Mouse (Mus musculus) Patski (cell line): Measurements from ENCODE around the gene Dclk1. TPM values are rescaled to one million over a fixed set of nuclear protein-coding genes. Genes with fewer than 3 reads are reported as not detected.

ENCODE experiments used
- ATAC-seq: fragments of 100-300 bp; one replicate; pipeline ENCODE4 v1.8.0; 2021
- CTCF ChIA-PET: fragments of 350-600 bp; sonication (Branson Sonifier 250); formaldehyde crosslinking; loops from one replicate; lab custom pipeline; 2022; ENCODE audit warnings: inconsistent platforms; lab: Charles Lee
- POLR2A ChIA-PET: fragments of 350-600 bp; sonication (Branson Sonifier 250); formaldehyde crosslinking; loops from one replicate; lab custom pipeline; 2022; ENCODE audit warnings: antibody characterized with exemption, inconsistent platforms; lab: Charles Lee
- DNase-seq: peaks from one replicate; pipeline ENCODE4 v3.0.0-alpha.2; 2011; ENCODE audit warnings: low read depth, low spot score
- H3K27me3 ChIP-seq: fragments of 371-371 bp; one replicate; pipeline ENCODE4 v1.5.1; 2021
- CTCF ChIP-seq: fragments of 100-300 bp; IDR thresholded peaks from one replicate; pipeline ENCODE4 v1.5.1; 2021
- in situ Hi-C: fragments of 300-500 bp; cut with MboI; formaldehyde crosslinking; loops from 3 replicates; pipeline ENCODE4 v1.11.1; 2018; ENCODE audit warnings: low pct_unique_long_range_greater_than_20kb, mixed read lengths
- polyA plus RNA-seq: library from polyadenylated mRNA; unstranded; gene quantifications from one replicate; pipeline ENCODE4 v1.2.3, GENCODE M21; 2021

Dclk1 gene
- polyA plus RNA-seq, 1 experiment from 2014 or later: 16.7 TPM

GRCm38 (mm10) chr3:55545296-55545695 is 303.1 kb downstream of the Dclk1 start:
- no peak for TF ChIP-seq CTCF
- in situ Hi-C loops: no loop called here
- no peak for ATAC-seq
- no peak for DNase-seq
- POLR2A ChIA-PET: no interaction called here
- CTCF ChIA-PET: no interaction called here
- no peaks in the 10 kb centered on the region for H3K27me3 ChIP-seq

- POLR2A ChIA-PET: interaction anchor here (0.7 kb wide), 1 partner anchor 12 kb away, joined by 3 read pairs; no protein-coding TSS in a partner anchor
- ATAC-seq (no peak), DNase-seq (no peak)
Observed at GRCm38 (mm10) chr3:55545916-55546315, 303.8 kb downstream of the Dclk1 start.

GRCm38 (mm10) chr3:55547106-55547505 is 304.9 kb downstream of the Dclk1 start:
- TF ChIP-seq CTCF: no peak
- POLR2A ChIA-PET: no interaction called here
- no peaks in the 10 kb centered on the region for H3K27me3 ChIP-seq
- ATAC-seq: no peak
- no peak for DNase-seq
- CTCF ChIA-PET: interaction anchor here (1.7 to 2.2 kb wide), 4 partner anchors 9 to 106 kb away, joined by 4 read pairs; no protein-coding TSS in a partner anchor
- in situ Hi-C loops: no loop called here

More at GRCm38 (mm10) chr3:55545916-55546315, 303.8 kb downstream of the Dclk1 start:
- CTCF ChIA-PET: interaction anchor here (1.1 to 1.9 kb wide), 3 partner anchors 11 to 17 kb away, joined by 3 to 4 read pairs (median 4); no protein-coding TSS in a partner anchor
- no peak for TF ChIP-seq CTCF
- no peaks in the 10 kb centered on the region for H3K27me3 ChIP-seq
- in situ Hi-C loops: no loop called here

- ATAC-seq: no peak
Observed at GRCm38 (mm10) chr3:55549376-55549775, 307.2 kb downstream of the Dclk1 start.

GRCm38 (mm10) chr3:55550962-55551361 is 308.8 kb downstream of the Dclk1 start:
- DNase-seq (no peak), ATAC-seq (no peak)
- ChIA-PET CTCF (no interaction called here), POLR2A (no interaction called here)
- in situ Hi-C loops: no loop called here
- no peak for TF ChIP-seq CTCF
- H3K27me3 ChIP-seq: no peaks in the 10 kb centered on the region

More at GRCm38 (mm10) chr3:55549376-55549775, 307.2 kb downstream of the Dclk1 start:
- in situ Hi-C loops: no loop called here
- DNase-seq: no peak
- POLR2A ChIA-PET: interaction anchor here (0.9 kb wide), 1 partner anchor 24 kb away, joined by 3 read pairs; no protein-coding TSS in a partner anchor
- TF ChIP-seq CTCF: no peak
- no peaks in the 10 kb centered on the region for H3K27me3 ChIP-seq
- CTCF ChIA-PET: interaction anchor here (1.9 kb wide), 1 partner anchor 9 kb away, joined by 5 read pairs; no protein-coding TSS in a partner anchor

- POLR2A ChIA-PET: no interaction called here
- CTCF ChIA-PET: no interaction called here
- ATAC-seq: no peak
- in situ Hi-C loops: no loop called here
- no peak for TF ChIP-seq CTCF
- H3K27me3 ChIP-seq: no peaks in the 10 kb centered on the region
- no peak for DNase-seq
Observed at GRCm38 (mm10) chr3:55551912-55552311, 309.7 kb downstream of the Dclk1 start.

DNA sequence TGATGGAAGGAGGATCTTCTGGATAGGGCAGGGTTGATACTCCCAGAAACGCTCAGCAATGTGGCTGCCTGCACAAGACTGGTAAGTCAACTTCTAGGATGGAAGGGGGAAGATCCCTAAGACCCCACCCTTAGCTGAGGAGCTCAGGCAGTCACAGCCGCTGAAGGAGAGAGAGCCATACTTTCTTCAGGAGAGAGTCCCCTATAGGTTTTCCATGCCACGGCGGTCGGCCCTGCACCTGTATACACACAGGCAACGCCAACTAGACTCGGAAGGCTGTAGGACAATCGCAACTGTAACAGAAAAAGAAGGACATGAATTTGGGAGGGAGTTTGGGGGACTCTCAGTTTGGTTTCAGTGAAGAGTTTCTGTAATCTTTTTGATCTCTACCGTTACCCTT is 310.9 kb downstream of the Dclk1 start:
- no peak for TF ChIP-seq CTCF
- in situ Hi-C loops: no loop called here
- CTCF ChIA-PET: interaction anchor here (1.9 kb wide), 1 partner anchor 12 kb away, joined by 4 read pairs; no protein-coding TSS in a partner anchor
- ATAC-seq: no peak
- H3K27me3 ChIP-seq: no peaks in the 10 kb centered on the region
- POLR2A ChIA-PET: no interaction called here
- DNase-seq: no peak

- no peaks in the 10 kb centered on the region for H3K27me3 ChIP-seq
- no peak for TF ChIP-seq CTCF
- ChIA-PET CTCF (interaction anchor here (1.6 kb wide), 1 partner anchor 10 kb away, joined by 4 read pairs; no protein-coding TSS in a partner anchor), POLR2A (no interaction called here)
- DNase-seq (no peak), ATAC-seq (no peak)
- in situ Hi-C loops: no loop called here
Observed at GRCm38 (mm10) chr3:55555848-55556247, 313.7 kb downstream of the Dclk1 start.

DNA sequence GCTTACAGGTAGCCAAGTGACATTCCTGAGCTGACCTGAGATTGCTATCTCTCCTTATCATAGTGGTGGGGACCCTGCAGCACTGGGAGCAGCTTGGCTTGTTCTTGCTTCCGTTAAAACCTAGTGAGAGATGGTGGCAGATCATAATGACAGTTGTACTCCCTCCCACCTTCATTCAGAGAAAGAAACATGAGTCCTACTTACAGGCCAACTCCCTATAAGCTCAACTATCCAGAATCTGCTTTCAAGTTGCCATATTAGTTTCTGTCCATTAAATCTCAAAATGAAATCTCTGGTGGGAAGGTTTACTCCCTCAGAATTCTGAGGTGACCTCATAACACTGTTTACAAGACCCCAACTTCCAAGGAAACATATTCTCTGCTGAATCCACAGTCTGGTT is 316.4 kb downstream of the Dclk1 start:
- ATAC-seq (no peak), DNase-seq (no peak)
- TF ChIP-seq CTCF: no peak
- CTCF ChIA-PET: interaction anchor here (0.6 to 2.1 kb wide), 4 partner anchors 10 to 23 kb away, joined by 3 to 5 read pairs (median 3); no protein-coding TSS in a partner anchor
- POLR2A ChIA-PET: no interaction called here
- H3K27me3 ChIP-seq: no peaks in the 10 kb centered on the region
- in situ Hi-C loops: no loop called here

DNA sequence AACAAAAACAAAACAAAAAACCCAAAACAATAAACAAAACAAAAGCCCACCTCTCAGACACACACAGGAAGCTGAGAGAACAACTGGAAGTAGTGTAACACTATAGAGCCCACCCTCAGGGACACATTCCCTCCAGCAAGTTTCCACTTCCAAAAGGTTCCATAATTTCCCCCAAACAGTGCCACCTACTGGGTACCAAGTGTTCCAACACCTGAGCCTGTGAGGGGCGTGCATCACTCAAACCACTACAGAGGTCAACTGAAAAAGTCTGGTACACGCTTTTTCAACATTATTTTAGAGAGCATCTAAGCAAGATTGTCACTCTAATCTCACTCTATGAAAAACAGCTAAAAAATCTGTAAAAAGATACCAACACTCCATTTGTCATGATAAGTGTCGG is 325.3 kb downstream of the Dclk1 start:
- in situ Hi-C loops: no loop called here
- no peak for ATAC-seq
- TF ChIP-seq CTCF: peak; percentile 75
- ChIA-PET POLR2A (no interaction called here), CTCF (interaction anchor here (1.2 to 1.7 kb wide), 6 partner anchors 13 to 142 kb away, joined by 3 to 5 read pairs (median 4); no protein-coding TSS in a partner anchor)
- no peak for DNase-seq
- H3K27me3 ChIP-seq: no peaks in the 10 kb centered on the region

DNA sequence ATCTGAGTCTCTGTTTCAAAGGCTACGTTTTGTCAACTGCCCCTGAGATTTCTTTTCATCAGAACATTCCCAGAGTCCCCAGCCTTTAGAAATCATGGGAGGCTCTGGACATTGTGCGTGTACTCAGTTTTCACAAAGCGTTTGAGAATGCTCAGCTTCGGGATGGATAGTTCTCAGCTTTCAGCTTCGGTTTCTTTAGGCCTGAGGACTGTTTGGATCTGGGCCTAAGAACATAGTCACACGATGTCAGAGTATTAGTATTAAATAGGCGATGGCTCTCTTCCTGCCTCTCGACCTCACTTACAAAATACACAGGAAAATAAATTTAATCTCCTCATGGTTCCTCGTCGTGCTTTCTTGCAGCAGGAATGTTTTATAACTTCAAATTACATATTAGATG is 327.4 kb downstream of the Dclk1 start:
- no peak for DNase-seq
- no peak for ATAC-seq
- POLR2A ChIA-PET: no interaction called here

More for the DNA sequence above, 327.4 kb downstream of the Dclk1 start:
- no peaks in the 10 kb centered on the region for H3K27me3 ChIP-seq
- TF ChIP-seq CTCF: no peak
- in situ Hi-C loops: no loop called here
- CTCF ChIA-PET: no interaction called here
